Mouse (Mus musculus) thymus, postnatal 10 days (tissue): Measurements from ENCODE around the gene Gm29776.

ENCODE experiments used
- DNase-seq, 2 experiments: peaks; one replicate each; pipeline ENCODE4 v3.0.0; 2021; ENCODE audit warnings: low spot score in 2 of 2

Gene Gm29776

DNA sequence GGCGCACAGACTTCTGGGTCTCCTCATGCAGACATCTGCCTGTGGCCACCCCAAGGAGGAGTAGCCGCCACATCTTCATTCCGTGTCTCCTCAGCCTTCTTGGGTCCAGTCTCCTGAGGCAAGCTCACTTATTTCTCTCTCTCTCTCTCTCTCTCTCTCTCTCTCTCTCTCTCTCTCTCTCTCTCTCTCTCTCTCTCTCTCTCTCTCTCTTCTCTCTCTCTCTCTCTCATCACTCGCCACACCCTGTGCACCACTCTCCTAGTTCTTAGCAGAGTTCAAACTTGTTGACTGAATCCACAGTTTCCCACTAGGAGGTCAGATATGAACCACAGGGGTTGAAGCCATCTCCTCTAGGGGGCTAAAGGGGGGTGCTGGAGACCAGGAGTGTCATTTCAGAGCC is at the start of gene Gm29776:
Gm29776 (minus strand) TSS at position 101 of the 400 bp plus-strand sequence.
- DNase-seq: no peak

- no peak for DNase-seq
Observed at GRCm38 (mm10) chr14:54746038-54746437, 47.4 kb upstream of the Gm29776 start.

GRCm38 (mm10) chr14:54744473-54744872 is 45.8 kb upstream of the Gm29776 start:
- DNase-seq: no peak

DNA sequence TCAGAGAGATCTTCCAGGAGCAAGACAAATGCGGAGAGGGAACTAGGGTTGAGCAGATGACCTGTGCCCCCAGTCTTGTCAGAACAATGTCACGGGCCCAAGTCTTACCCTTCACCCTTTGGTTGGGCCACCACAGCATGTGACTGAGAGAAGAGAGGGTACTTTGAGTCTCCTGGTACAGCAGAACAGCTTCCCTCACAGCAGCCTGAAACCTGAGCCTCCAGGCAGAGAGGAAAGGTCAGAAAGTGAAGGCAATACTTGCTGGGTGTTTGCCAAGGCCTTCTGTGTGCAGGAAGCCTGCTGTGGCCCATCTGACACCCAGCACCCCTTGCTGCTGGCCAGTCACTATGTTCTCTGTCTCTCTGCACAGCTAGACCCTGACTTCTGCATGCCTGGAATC is 43.7 kb upstream of the Gm29776 start:
- no peak for DNase-seq

GRCm38 (mm10) chr14:54741721-54742120 is 43.1 kb upstream of the Gm29776 start:
- no peak for DNase-seq

- no peak for DNase-seq
Observed at GRCm38 (mm10) chr14:54737634-54738033, 39.0 kb upstream of the Gm29776 start.

GRCm38 (mm10) chr14:54736555-54737552 is 38.2 kb upstream of the Gm29776 start:
- no peak for DNase-seq

DNA sequence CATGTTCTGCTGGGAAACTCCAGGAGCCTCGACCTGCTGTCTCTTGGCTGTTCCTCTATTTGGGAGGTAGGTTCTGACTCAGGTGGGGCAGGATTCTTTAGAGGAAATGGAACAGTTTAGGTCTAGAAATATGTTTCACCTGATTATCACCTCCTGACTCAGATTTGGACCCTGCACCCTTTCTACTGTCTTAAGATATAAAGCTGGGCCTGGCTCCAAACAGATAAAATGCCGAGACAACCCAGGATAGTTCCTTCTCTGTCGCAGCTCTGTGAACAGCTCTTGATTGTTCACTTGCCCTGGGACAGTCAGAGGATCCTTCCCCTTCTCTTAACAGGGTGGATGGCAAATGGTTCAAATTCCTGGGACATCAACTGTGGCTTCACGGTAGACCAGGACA is 36.6 kb upstream of the Gm29776 start:
- no peak for DNase-seq

DNA sequence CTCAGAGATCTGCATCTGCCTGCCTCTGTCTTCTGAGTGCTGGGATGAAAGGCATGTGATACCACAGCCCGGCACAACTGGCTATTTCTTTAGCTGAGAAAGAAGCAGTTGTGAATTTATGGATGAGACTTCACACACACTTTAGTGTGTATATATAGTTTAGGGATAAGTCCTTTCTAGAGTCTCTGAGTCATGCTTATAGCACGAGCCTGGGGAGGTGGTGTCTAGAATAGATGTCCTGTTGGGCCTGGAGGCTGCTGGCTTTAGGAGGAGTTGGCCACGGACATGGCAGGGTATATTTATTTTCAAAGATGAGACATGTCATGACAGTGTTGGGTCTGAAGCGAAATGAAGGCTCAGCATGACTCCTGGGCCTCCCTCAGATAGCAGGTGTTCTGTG is 35.4 kb upstream of the Gm29776 start:
- DNase-seq: no peak

GRCm38 (mm10) chr14:54732206-54732605 is 33.6 kb upstream of the Gm29776 start:
- DNase-seq: no peak

DNA sequence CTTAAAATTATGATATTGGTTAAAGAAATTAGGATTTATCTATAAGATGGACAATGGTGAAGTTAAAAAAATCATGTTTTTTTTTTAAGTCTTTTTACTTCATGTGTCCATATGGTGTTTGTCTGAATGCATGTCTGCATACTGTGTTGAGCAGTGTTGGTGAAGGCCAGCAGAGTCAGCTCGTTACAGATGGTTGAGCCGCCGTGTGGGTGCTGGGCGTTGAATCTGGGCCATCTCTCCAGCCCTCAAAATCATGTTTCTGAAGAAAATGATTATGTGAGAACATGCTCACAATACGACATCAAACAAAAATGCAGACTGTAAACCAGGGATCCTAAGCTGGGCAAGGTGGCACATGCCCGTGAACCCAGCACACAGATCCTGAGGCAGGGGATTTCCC is 31.7 kb upstream of the Gm29776 start:
- no peak for DNase-seq

DNA sequence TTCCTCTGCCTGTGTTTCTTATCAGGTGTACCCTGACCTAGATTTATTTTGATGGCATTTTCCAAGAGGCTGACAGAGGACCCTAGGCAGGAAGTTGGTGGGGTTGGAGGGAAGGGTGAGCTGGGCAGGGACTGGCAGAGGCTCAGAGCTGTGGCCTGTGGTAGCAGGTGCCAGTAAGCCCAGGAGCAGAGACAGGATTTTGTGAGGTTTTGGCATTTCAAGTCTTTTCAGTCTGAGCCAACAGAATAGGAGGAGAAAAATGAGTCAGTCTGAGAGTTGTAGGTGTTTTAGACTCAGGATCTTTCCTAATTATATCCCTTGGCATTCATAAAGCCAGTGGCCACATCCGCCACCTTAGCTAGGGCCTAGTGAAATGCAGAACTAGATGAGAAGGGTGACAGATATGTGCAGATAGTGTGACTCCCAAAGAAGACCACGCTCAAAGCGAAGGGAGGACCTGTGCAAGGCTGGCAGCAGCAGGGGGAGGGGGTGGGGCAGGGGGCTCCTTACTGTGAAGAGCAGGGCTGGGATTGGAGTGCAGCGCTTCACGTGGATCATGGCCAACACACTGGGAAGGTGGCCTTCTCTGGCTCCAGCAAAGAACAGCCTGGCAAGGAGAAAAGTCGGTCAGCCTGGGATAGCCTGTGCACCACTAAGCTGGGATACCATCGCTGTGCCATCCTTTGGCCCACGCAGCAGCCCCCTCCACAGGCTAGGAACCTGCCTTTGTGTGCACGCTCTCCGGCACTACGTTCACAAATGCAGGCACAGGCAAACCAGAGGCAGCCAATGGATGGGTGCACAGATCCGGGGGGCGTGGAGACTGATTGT is 30.4 kb upstream of the Gm29776 start:
- no peak for DNase-seq

DNA sequence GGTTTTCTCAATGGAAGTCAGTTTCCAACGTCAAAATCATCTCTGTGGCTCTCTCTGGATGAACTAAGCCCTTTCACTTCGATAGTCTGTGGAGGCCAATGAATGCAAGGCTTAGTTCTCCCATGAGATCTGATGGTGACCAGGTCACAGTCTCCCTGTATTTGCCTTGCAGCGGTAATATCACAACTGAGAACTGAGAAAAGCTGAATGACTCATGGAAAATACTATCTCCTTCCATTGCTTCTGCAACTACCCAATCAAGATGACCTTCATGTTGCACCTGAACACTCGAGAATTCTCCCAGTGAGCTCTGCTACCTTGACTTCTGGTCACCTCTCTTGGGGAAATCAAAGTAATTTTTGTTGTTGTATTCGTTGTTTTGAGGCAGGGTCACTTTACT is 28.9 kb upstream of the Gm29776 start:
- DNase-seq: no peak

DNA sequence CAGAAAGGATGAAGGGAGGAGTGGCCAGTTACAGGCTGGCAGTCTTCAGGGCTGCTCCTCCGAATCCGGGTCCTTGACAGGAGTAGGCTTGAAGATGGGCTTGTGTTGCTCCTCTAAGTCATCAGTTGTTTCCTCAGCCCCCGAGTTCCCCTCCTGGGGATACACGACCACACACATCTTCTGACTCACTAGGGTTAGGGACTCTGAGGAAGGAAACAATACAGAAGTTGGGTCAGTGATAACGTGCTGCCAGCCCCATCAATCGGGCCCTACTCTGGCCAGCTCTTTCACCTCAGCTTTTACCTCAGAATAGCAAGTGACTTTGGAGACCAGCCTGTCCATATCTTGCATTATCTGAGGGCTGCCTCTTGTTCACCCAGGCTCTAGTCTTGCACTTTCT is 25.4 kb upstream of the Gm29776 start:
- no peak for DNase-seq

- DNase-seq: no peak
Observed at GRCm38 (mm10) chr14:54721711-54722110, 23.1 kb upstream of the Gm29776 start.

- DNase-seq: no peak
Observed at GRCm38 (mm10) chr14:54720654-54721350, 22.2 kb upstream of the Gm29776 start.

- DNase-seq: no peak
Observed at GRCm38 (mm10) chr14:54720041-54720440, 21.4 kb upstream of the Gm29776 start.

- no peak for DNase-seq
Observed at GRCm38 (mm10) chr14:54715402-54715801, 16.8 kb upstream of the Gm29776 start.

GRCm38 (mm10) chr14:54714617-54715081 is 16.0 kb upstream of the Gm29776 start:
- DNase-seq: peak; percentile 59 to 64

GRCm38 (mm10) chr14:54714121-54714520 is 15.5 kb upstream of the Gm29776 start:
- peak; percentile 38 to 69 for DNase-seq

- DNase-seq: no peak
Observed at GRCm38 (mm10) chr14:54712861-54713260, 14.2 kb upstream of the Gm29776 start.

- no peak for DNase-seq
Observed at GRCm38 (mm10) chr14:54712074-54712473, 13.4 kb upstream of the Gm29776 start, which contains the start of gene Cebpe. Cebpe (minus strand) TSS chr14:54712174.
